Comparison of ENCODE assay signal across 8 mouse cellular contexts in the genomic region with DNA sequence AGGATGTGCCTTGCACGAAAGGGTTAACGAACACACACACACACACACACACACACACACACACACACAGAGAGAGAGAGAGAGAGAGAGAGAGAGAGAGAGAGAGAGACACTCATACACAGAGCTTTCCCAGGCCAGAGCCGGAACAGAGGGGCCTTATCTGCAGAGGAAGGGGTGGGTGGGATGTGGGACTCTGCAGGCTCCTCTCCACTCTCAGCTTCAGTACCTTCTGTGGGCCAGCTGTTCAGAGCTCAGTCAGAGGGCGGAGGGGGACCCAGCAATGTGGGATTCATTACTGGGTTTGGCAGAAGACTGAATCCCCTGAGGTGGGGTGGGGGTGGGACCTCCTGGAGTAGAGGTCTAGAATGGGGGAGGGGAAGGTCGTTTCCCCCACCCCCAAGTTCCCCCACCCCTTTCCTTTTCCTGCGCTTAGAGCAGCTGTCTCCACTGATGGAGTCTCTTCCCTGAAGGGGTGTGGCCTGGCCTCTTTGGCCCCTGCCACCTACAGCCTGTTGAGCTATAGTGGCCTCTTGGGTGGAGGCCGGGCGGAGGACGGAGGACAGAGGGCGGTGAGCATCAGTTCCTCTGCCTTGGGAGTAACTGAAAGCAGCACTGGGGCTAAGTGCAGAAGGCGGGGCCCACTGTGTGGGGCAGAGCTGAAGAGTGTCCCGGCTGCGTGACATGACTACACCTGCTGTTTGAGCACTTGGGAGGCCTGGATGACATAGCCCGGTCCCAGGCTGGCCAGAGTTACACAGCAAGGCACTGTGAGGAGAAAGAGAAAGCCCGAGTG.
DNase-seq lines count a peak whose midpoint lies in the region; ATAC-seq and TF ChIP-seq lines count a peak whose summit lies in the region.

No protein-coding gene starts in this region.

- 10% methylated on average over 15 of the region's 15 CpGs for WGBS in bone marrow, adult 2 months
- 15% methylated on average over 14 of the region's 15 CpGs for WGBS in heart, embryonic 12.5 days
- 20% methylated on average over 12 of the region's 15 CpGs for WGBS in limb, embryonic 14.5 days
- WGBS in midbrain, embryonic 15.5 days: 43% methylated on average over 15 of the region's 15 CpGs

- H3K27me3 ChIP-seq in heart, embryonic 12.5 days (replicated peaks): no peaks in the 10 kb centered on the region
- H3K27me3 ChIP-seq in limb, embryonic 14.5 days (ENCODE audit: control insufficient read depth, insufficient read depth, low read length): no peaks in the 10 kb centered on the region
- no peaks in the 10 kb centered on the region for H3K27me3 ChIP-seq in midbrain, embryonic 15.5 days (replicated peaks)

- peak overlapping the region; percentile 26 for H3K4me2 ChIP-seq in heart, embryonic 12.5 days
- H3K4me2 ChIP-seq in limb, embryonic 14.5 days (replicated peaks; ENCODE audit: low read depth, low read length, severe bottlenecking): peak overlapping the region; percentile 17; the same call in 1 of the 2 replicates
- H3K4me2 ChIP-seq in midbrain, embryonic 15.5 days: no peak overlapping the region

- H3K4me3 ChIP-seq in bone marrow, adult 2 months (replicated peaks; ENCODE audit: control insufficient read depth, low read depth, low read length): no peak overlapping the region
- H3K4me3 ChIP-seq in heart, embryonic 12.5 days: no peak overlapping the region
- no peak overlapping the region for H3K4me3 ChIP-seq in limb, embryonic 14.5 days (replicated peaks; ENCODE audit: low read length)
- H3K4me3 ChIP-seq in midbrain, embryonic 15.5 days: no peak overlapping the region

- peaks cover 36% of the 10 kb centered on the region for H3K4me1 ChIP-seq in bone marrow, adult 2 months (ENCODE audit: control insufficient read depth, insufficient read depth, low read length)
- H3K4me1 ChIP-seq in heart, embryonic 12.5 days (replicated peaks): peaks cover 92% of the 10 kb centered on the region
- H3K4me1 ChIP-seq in limb, embryonic 14.5 days (ENCODE audit: control insufficient read depth, insufficient read depth, low read length): peaks cover 83% of the 10 kb centered on the region
- H3K4me1 ChIP-seq in midbrain, embryonic 15.5 days: peaks cover 45% of the 10 kb centered on the region

- H3K9ac ChIP-seq in heart, embryonic 12.5 days: peak overlapping the region; percentile 17; the same call in 1 of the 2 replicates
- H3K9ac ChIP-seq in limb, embryonic 14.5 days (ENCODE audit: low read depth, low read length, severe bottlenecking): no peak overlapping the region
- no peak overlapping the region for H3K9ac ChIP-seq in midbrain, embryonic 15.5 days

- ATAC-seq in heart, embryonic 12.5 days (ENCODE audit: insufficient number of reproducible peaks, low FRiP score): peak; percentile 78
- ATAC-seq in limb, embryonic 14.5 days (ENCODE audit: low FRiP score, low read depth): peak; percentile 72
- peak; percentile 24; the same call in 1 of the 2 replicates for ATAC-seq in midbrain, embryonic 15.5 days (replicated peaks)

- TF ChIP-seq CTCF in bone marrow, adult 2 months (IDR thresholded peaks at IDR 0.05; ENCODE audit: control insufficient read depth, insufficient read depth, low read length): 0 out of 2 replicates have a peak, but pooled peaks have one; percentile 24

- TF ChIP-seq POLR2A in bone marrow, adult 2 months (IDR thresholded peaks at IDR 0.05; ENCODE audit: borderline replicate concordance, control insufficient read depth, low read depth, low read length): peak; percentile 65; the same call in 1 of the 2 replicates
- TF ChIP-seq POLR2A in limb, embryonic 14.5 days (IDR thresholded peaks at IDR 0.05; ENCODE audit: borderline replicate concordance, extremely low read depth, insufficient read depth, insufficient read length): no peak

- no peaks in the 10 kb centered on the region for H3K36me3 ChIP-seq in heart, embryonic 12.5 days
- 0 out of 2 replicates have a peak, but pooled peaks cover 4% of the 10 kb centered on the region for H3K36me3 ChIP-seq in limb, embryonic 14.5 days (ENCODE audit: control insufficient read depth, insufficient read depth, low read length)
- no peaks in the 10 kb centered on the region for H3K36me3 ChIP-seq in midbrain, embryonic 15.5 days (replicated peaks)

- peak overlapping the region; percentile 96 for H3K27ac ChIP-seq in bone marrow, adult 2 months (ENCODE audit: control insufficient read depth, insufficient read depth, low read depth, low read length, poor library complexity)
- peak overlapping the region; percentile 87 for H3K27ac ChIP-seq in heart, embryonic 12.5 days (ENCODE audit: poor library complexity, severe bottlenecking)
- peak overlapping the region; percentile 78 for H3K27ac ChIP-seq in limb, embryonic 14.5 days (replicated peaks; ENCODE audit: low read depth, low read length)
- peak overlapping the region; percentile 38; the same call in 1 of the 2 replicates for H3K27ac ChIP-seq in midbrain, embryonic 15.5 days

- H3K9me3 ChIP-seq in heart, embryonic 12.5 days (replicated peaks): no peaks in the 10 kb centered on the region
- no peaks in the 10 kb centered on the region for H3K9me3 ChIP-seq in limb, embryonic 14.5 days (ENCODE audit: control insufficient read depth, low read length)
- H3K9me3 ChIP-seq in midbrain, embryonic 15.5 days: no peaks in the 10 kb centered on the region

- peak; percentile 87 for DNase-seq in CD4-positive helper T cell, adult 2 months (ENCODE audit: low read depth, low spot score)
- DNase-seq in limb, embryonic 14.5 days (ENCODE audit: low spot score): peak; percentile 83
- peak; percentile 70 to 78 for DNase-seq in thymus, postnatal 36 days
- no peak for DNase-seq in left cerebral cortex, adult 11 months (ENCODE audit: low spot score)
- DNase-seq in adrenal gland, adult 18-20 months (ENCODE audit: low spot score in 2 of 2): no peak

Comparison
In these comparisons a context has a peak if more than half of its experiments do, and no peak if none do; other contexts are left out.
1. DNase-seq: peak in CD4-positive helper T cell, adult 2 months (single experiment), limb, embryonic 14.5 days (single experiment) and thymus, postnatal 36 days (2 of 2); none in left cerebral cortex, adult 11 months (single experiment) and adrenal gland, adult 18-20 months (0 of 2).
2. H3K27ac ChIP-seq: peak in every context shown above with its lines; median percentile 96 in bone marrow, adult 2 months; 87 in heart, embryonic 12.5 days; 78 in limb, embryonic 14.5 days; 38 in midbrain, embryonic 15.5 days.
3. ATAC-seq: peak in every context shown above with its lines; median percentile 78 in heart, embryonic 12.5 days; 72 in limb, embryonic 14.5 days; 24 in midbrain, embryonic 15.5 days.